Mouse (Mus musculus) midbrain, embryonic 14.5 days (tissue): ENCODE data around the gene Gm20388. TPM values are rescaled to one million over a fixed set of nuclear protein-coding genes. Genes with fewer than 3 reads are reported as not detected.

Source experiments
- ATAC-seq: fragments of 200-750 bp; cut with Nextera tagmentation; 2 replicates; pipeline ENCODE4 v1.8.0; 2017; ENCODE audit warnings: moderate number of reproducible peaks, moderate library complexity; ENCODE audit not compliant: low FRiP score, low TSS enrichment
- DNase-seq: peaks from one replicate; pipeline ENCODE4 v3.0.0-alpha.2; 2015
- H3K27ac ChIP-seq: fragments of 300-500 bp; sonication (generic); replicated peaks from 2 replicates; pipeline ENCODE4 v1.5.1; 2014; ENCODE audit warnings: mild to moderate bottlenecking, low read depth, low read length, moderate library complexity
- H3K27me3 ChIP-seq: fragments of 300-500 bp; sonication (generic); 2 replicates; pipeline ENCODE4 v1.6.1; 2014; ENCODE audit warnings: low read length, control low read depth, mixed read lengths; ENCODE audit not compliant: control insufficient read depth, insufficient read depth
- H3K36me3 ChIP-seq: fragments of 300-500 bp; sonication (generic); 2 replicates; pipeline ENCODE4 v1.6.1; 2014; ENCODE audit warnings: low read length, control low read depth; ENCODE audit not compliant: control insufficient read depth, insufficient read depth
- H3K4me1 ChIP-seq: fragments of 300-500 bp; sonication (generic); 2 replicates; pipeline ENCODE4 v1.6.1; 2014; ENCODE audit warnings: mild to moderate bottlenecking, antibody characterized with exemption, low read length, control low read depth; ENCODE audit not compliant: control insufficient read depth, insufficient read depth
- H3K4me2 ChIP-seq: fragments of 300-500 bp; sonication (generic); 2 replicates; pipeline ENCODE4 v1.6.1; 2014; ENCODE audit warnings: mild to moderate bottlenecking, low read length, moderate library complexity
- H3K4me3 ChIP-seq: fragments of 300-500 bp; sonication (generic); replicated peaks from 2 replicates; pipeline ENCODE4 v1.5.1; 2014; ENCODE audit warnings: low read depth, low read length
- H3K9ac ChIP-seq: fragments of 300-500 bp; sonication (generic); replicated peaks from 2 replicates; pipeline ENCODE4 v1.6.1; 2014; ENCODE audit warnings: mild to moderate bottlenecking, low read length, moderate library complexity
- H3K9me3 ChIP-seq: fragments of 300-500 bp; sonication (generic); 2 replicates; pipeline ENCODE4 v1.6.1; 2016; ENCODE audit warnings: low read length, control low read depth, mixed read lengths; ENCODE audit not compliant: control insufficient read depth
- WGBS: fragments of 180-500 bp; shearing (Covaris S2); extraction: QIAGEN DNeasy Blood & Tissue Kit; methylation state at CpG from one replicate; pipeline ENCODE4 v1.1.7; 2014; 5-methylcytosine and 5-hydroxymethylcytosine counted together
- polyA plus RNA-seq: library from polyadenylated mRNA; unstranded; fragments of >200 nt; fragmentation: Nextera tagmentation; extraction: Ambion mirVana; gene quantifications from 2 replicates; pipeline ENCODE4 v1.2.1, GENCODE M21; 2014

Gm20388 gene
- polyA plus RNA-seq, 1 experiment from 2014 or later: 4.1 TPM

DNA sequence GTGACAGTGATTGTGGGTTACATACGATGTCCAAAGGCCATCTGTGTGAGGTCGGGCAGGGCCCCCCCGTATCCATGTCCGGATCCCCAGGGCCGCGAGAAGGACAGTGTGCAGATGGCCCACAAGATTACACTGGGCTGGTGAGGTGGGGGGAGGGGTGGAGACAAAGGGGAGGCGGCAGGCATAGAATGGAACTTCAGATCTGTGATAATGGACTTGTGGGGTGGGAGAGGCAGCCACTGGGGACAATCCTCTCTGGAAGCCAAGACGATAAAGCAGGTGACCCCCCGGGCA lies 425.4 kb downstream of the Gm20388 start:
- 0% methylated on average over 9 of the region's 9 CpGs for WGBS
- no peaks in the 10 kb centered on the region for H3K9me3 ChIP-seq
- peak overlapping the region; percentile 92 for H3K27ac ChIP-seq
- ATAC-seq (peak; percentile 67), DNase-seq (peak; percentile 76)
- no peak overlapping the region for H3K4me3 ChIP-seq
- no peaks in the 10 kb centered on the region for H3K36me3 ChIP-seq
- peaks cover 40% of the 10 kb centered on the region for H3K4me1 ChIP-seq
- H3K9ac ChIP-seq: peak overlapping the region; percentile 7; the same call in 1 of the 2 replicates
- no peaks in the 10 kb centered on the region for H3K27me3 ChIP-seq
- peak overlapping the region; percentile 36 for H3K4me2 ChIP-seq

DNA sequence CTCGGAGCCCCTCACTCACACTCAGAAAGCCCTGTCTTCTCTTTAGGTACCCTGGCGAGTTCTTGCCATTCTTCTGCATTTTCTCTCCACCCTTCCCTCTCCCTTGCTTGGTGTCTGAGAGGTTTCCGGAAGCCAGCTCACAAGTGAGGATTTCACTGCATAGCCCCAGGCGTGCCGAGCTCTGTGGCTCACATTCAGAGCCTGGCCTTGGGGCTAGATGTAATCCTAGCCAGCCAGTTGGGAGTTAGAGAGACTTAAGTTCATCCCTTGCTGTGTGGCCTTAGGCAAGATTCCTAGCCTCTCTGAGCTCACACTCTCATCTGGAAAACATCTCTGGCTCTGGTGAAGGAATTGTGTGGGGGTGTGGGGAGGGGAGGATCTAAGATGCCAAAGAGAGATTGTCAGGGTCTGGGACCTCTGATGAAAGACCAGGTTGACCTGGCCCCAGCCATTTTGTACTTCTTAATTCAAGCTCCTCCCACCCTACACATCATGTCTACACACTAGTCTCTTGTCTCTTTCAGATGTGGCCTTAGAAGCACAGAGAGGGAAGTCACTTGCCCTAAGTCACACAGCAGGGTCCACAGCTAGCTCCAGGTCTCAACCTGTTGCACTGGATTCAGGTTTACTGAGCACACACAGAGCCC lies 426.4 kb downstream of the Gm20388 start:
- ATAC-seq (no peak), DNase-seq (peak; percentile 70)
- Histone ChIP-seq H3K27ac (peak overlapping the region; percentile 92), H3K4me3 (no peak overlapping the region), H3K4me2 (no peak overlapping the region), H3K9ac (no peak overlapping the region), H3K4me1 (peaks cover 43% of the 10 kb centered on the region), H3K9me3 (no peaks in the 10 kb centered on the region), H3K27me3 (no peaks in the 10 kb centered on the region), H3K36me3 (no peaks in the 10 kb centered on the region)
- 42% methylated on average over 5 of the region's 5 CpGs for WGBS

- Histone ChIP-seq H3K4me1 (peaks cover 46% of the 10 kb centered on the region), H3K4me3 (no peak overlapping the region), H3K9me3 (no peaks in the 10 kb centered on the region), H3K9ac (no peak overlapping the region), H3K27me3 (no peaks in the 10 kb centered on the region), H3K36me3 (no peaks in the 10 kb centered on the region), H3K4me2 (no peak overlapping the region), H3K27ac (no peak overlapping the region)
- ATAC-seq (no peak), DNase-seq (no peak)
- 33% methylated on average over 5 of the region's 5 CpGs for WGBS
Measured at GRCm38 (mm10) chr8:120337627-120338026, 427.0 kb downstream of the Gm20388 start.

GRCm38 (mm10) chr8:120338678-120339077 lies 428.0 kb downstream of the Gm20388 start:
- Histone ChIP-seq H3K36me3 (no peaks in the 10 kb centered on the region), H3K9me3 (no peaks in the 10 kb centered on the region), H3K4me1 (peaks cover 53% of the 10 kb centered on the region), H3K9ac (no peak overlapping the region), H3K4me2 (no peak overlapping the region), H3K4me3 (no peak overlapping the region), H3K27ac (no peak overlapping the region), H3K27me3 (no peaks in the 10 kb centered on the region)
- ATAC-seq (no peak), DNase-seq (no peak)
- WGBS: 96% methylated on average over 7 of the region's 7 CpGs

DNA sequence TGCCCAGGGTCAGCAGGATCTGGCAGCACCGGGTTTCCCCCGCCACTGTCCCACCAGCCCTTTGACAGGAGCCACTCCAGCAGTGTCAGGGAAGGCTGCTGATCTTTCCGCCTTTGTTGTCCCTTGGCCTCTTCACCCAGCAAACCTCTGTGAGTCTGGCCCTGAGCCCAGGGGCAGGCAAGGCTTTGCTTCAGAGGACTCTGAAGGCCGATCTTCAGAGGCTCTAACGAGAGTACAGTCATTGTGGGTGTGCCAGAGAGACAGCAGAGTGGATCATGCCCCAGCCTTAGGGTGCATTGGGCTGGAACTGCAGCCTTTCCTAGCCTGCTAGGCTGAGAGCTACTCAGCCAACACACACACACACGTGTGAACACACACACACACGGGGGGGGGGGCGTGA lies 429.1 kb downstream of the Gm20388 start:
- H3K4me2 ChIP-seq: no peak overlapping the region
- peak overlapping the region; percentile 14; the same call in 1 of the 2 replicates for H3K27ac ChIP-seq
- peaks cover 58% of the 10 kb centered on the region for H3K4me1 ChIP-seq
- H3K9ac ChIP-seq: no peak overlapping the region
- no peaks in the 10 kb centered on the region for H3K27me3 ChIP-seq
- H3K9me3 ChIP-seq: no peaks in the 10 kb centered on the region
- WGBS: 35% methylated on average over 7 of the region's 8 CpGs
- ATAC-seq (no peak), DNase-seq (no peak)
- no peak overlapping the region for H3K4me3 ChIP-seq
- H3K36me3 ChIP-seq: no peaks in the 10 kb centered on the region

- WGBS: 42% methylated on average over 10 of the region's 10 CpGs
- no peak for DNase-seq
- ATAC-seq: no peak
- H3K4me3 ChIP-seq: no peak overlapping the region
- no peak overlapping the region for H3K27ac ChIP-seq
- peaks cover 58% of the 10 kb centered on the region for H3K4me1 ChIP-seq
- H3K27me3 ChIP-seq: no peaks in the 10 kb centered on the region
- no peak overlapping the region for H3K4me2 ChIP-seq
- H3K9me3 ChIP-seq: no peaks in the 10 kb centered on the region
- H3K9ac ChIP-seq: 0 out of 2 replicates have a peak overlapping the region, but pooled peaks have one; percentile 26
- no peaks in the 10 kb centered on the region for H3K36me3 ChIP-seq
Measured at GRCm38 (mm10) chr8:120341124-120341523, 430.5 kb downstream of the Gm20388 start.

DNA sequence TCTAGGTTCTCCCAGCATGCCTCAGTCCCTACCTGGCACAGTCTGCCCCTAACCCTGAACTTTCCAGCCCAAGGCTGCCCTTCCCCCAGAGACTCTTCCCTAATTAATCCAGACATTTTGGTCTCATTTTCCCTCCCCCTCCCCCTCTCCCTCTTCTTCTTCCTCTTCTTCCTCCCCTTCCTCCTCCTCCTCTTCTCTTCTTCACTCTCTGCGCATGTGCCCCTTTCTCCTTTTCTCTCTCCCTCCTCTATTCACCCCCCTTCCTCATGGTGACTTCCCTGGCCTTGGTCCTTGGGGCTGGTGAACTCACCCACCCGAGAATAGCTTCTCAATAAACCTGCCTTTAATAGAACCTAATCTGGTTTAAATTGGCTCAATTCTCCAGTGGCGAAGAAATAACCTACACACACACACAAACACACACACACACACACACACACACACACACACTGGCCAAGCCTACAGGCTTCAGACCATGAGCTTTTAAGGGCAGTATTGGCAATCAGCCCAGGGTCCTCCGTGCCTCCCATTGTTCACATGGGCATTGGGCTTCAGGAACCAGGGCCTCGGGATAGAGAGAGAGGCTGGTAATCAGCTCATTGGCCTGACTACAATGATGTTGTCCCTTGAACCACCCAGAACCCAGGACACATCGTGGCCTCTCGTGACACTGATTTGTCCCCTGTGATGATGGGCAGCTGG lies 432.4 kb downstream of the Gm20388 start:
- DNase-seq (peak; percentile 83), ATAC-seq (no peak)
- Histone ChIP-seq H3K4me2 (no peak overlapping the region), H3K27ac (peak overlapping the region; percentile 67), H3K27me3 (no peaks in the 10 kb centered on the region), H3K4me3 (no peak overlapping the region), H3K9ac (no peak overlapping the region), H3K9me3 (no peaks in the 10 kb centered on the region), H3K36me3 (no peaks in the 10 kb centered on the region), H3K4me1 (peaks cover 64% of the 10 kb centered on the region)
- 42% methylated on average over 7 of the region's 7 CpGs for WGBS

DNA sequence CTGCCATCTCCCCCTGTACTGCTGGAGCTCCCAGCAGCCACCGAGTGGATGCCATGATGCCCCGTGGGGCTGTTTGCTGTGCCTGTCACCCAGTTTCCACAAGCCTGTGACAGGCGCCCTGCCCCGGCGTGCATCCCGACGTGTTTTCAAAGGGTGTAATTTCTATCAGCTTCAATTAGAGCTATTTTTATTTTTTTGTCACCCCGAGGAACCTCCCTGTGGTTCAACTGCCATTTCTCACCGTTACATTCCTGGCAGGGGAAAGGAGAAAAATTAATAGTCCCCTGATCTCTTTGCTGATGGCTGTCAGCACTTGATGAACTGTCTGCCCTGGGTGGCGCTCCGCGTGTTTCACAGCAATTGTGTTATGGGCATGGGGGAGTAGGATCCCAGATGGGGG lies 432.9 kb downstream of the Gm20388 start:
- Histone ChIP-seq H3K36me3 (no peaks in the 10 kb centered on the region), H3K27ac (peak overlapping the region; percentile 71), H3K27me3 (no peaks in the 10 kb centered on the region), H3K4me2 (no peak overlapping the region), H3K9me3 (no peaks in the 10 kb centered on the region), H3K4me1 (peaks cover 70% of the 10 kb centered on the region), H3K4me3 (no peak overlapping the region), H3K9ac (no peak overlapping the region)
- DNase-seq: no peak
- 52% methylated on average over 12 of the region's 12 CpGs for WGBS
- no peak for ATAC-seq

- 21% methylated on average over 4 of the region's 4 CpGs for WGBS
- no peak for ATAC-seq
- H3K4me3 ChIP-seq: no peak overlapping the region
- H3K27ac ChIP-seq: peak overlapping the region; percentile 71
- H3K9ac ChIP-seq: no peak overlapping the region
- H3K9me3 ChIP-seq: no peaks in the 10 kb centered on the region
- H3K36me3 ChIP-seq: no peaks in the 10 kb centered on the region
- peaks cover 76% of the 10 kb centered on the region for H3K4me1 ChIP-seq
- H3K4me2 ChIP-seq: no peak overlapping the region
- peak; percentile 55 for DNase-seq
- H3K27me3 ChIP-seq: no peaks in the 10 kb centered on the region
Measured at GRCm38 (mm10) chr8:120344166-120344565, 433.5 kb downstream of the Gm20388 start.
